Mouse (Mus musculus) E14TG2a.4 (cell line): ENCODE measurements around the gene Trpc2.

Experiments
- CTCF ChIP-seq: conservative IDR thresholded peaks from 2 replicates; pipeline ENCODE4 v1.5.1; 2014; ENCODE audit warnings: low read length
- NANOG ChIP-seq: IDR thresholded peaks from 2 replicates; pipeline ENCODE4 v1.6.1; 2014; ENCODE audit warnings: borderline replicate concordance, low read length, mixed read lengths
- POU5F1 ChIP-seq: IDR thresholded peaks from 2 replicates; pipeline ENCODE4 v1.6.1; 2014; ENCODE audit warnings: low read length, borderline replicate concordance

- no peak for TF ChIP-seq CTCF
- TF ChIP-seq NANOG, result no peak
- no peak for TF ChIP-seq POU5F1
These were observed 26.3 kb downstream of the Trpc2 start, which contains the start of gene Art5 for GRCm38 (mm10) chr7:102109171-102109570.
